Mouse (Mus musculus): ENCODE results near the gene Fut9. TPM values are rescaled to one million over a fixed set of nuclear protein-coding genes. Genes with fewer than 3 reads are reported as not detected.

The Fut9 gene
- total and polyA plus RNA-seq, 3 experiments: not detected

DNA sequence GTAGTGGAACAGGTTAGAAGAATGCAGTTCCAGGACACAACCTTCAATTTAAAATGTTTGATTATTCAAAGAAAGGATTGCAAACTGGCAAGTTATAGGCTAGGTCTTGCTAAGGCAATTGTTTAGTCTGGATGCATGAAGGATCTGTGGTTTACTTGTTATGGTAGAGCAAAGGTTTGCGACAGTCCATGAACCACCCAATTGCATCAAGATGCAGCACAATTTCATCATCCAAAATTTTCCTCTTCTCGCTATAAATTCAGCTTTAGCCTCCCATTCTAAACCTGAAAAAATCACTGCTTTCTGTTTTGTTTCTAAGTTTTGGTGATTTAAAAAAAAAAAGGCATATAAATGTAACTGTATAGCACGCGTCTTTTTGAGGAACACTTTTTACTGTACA, 14.8 kb downstream of the Fut9 start:
- dilution Hi-C loops (cut with MboI; ENCODE audit: extremely low pct_ligation_motif_present, extremely low pct_unique_long_range_greater_than_20kb, low sequenced_read_pairs): no loop called here
- H3K9ac ChIP-seq (ENCODE audit: insufficient read depth, low read depth): no peak overlapping the region
- H3K4me3 ChIP-seq (replicated peaks in 1 of 3; ENCODE audit: low read depth in 2 of 3, low read length in 2 of 3, poor library complexity in 1 of 3): no peak overlapping the region
- DNase-seq (ENCODE audit: extremely low read depth): no peak
- no peak overlapping the region for H3K4me2 ChIP-seq (ENCODE audit: insufficient read depth, low read depth, poor library complexity, severe bottlenecking)
- H3K79me2 ChIP-seq (replicated peaks; ENCODE audit: control insufficient read depth, extremely low read depth, insufficient read depth, poor library complexity, severe bottlenecking): no peaks in the 10 kb centered on the region
- no peaks in the 10 kb centered on the region for H3K27me3 ChIP-seq (replicated peaks)
- H3K4me1 ChIP-seq (ENCODE audit: control insufficient read depth in 1 of 2, insufficient read depth in 2 of 2): no peaks in the 10 kb centered on the region
- H3K9me3 ChIP-seq (replicated peaks; ENCODE audit: low read length): peaks cover 2% of the 10 kb centered on the region
- in situ Hi-C loops (cut with MboI; ENCODE audit: low pct_ligation_motif_present, low pct_unique_long_range_greater_than_20kb, low sequenced_read_pairs): no loop called here
- no peaks in the 10 kb centered on the region for H3K36me3 ChIP-seq (replicated peaks in 1 of 2; ENCODE audit: control insufficient read depth in 1 of 2, insufficient read depth in 1 of 2, low read length in 1 of 2)
- TF ChIP-seq MAZ (IDR thresholded peaks at IDR 0.05; ENCODE audit: low read depth, low read length): no peak
- TF ChIP-seq GABPA (IDR thresholded peaks at IDR 0.05; ENCODE audit: insufficient replicate concordance, low read depth, low read length): no peak
- TF ChIP-seq HCFC1 (IDR thresholded peaks at IDR 0.05; ENCODE audit: low read depth, low read length): no peak
- no peak overlapping the region for H3K27ac ChIP-seq (ENCODE audit: insufficient read depth, low read depth)

- Histone ChIP-seq H3K27me3 (replicated peaks) (no peaks in the 10 kb centered on the region), H3K4me2 (ENCODE audit: insufficient read depth, low read depth, poor library complexity, severe bottlenecking) (no peak overlapping the region), H3K36me3 (replicated peaks in 1 of 2; ENCODE audit: control insufficient read depth in 1 of 2, insufficient read depth in 1 of 2, low read length in 1 of 2) (no peaks in the 10 kb centered on the region), H3K4me1 (ENCODE audit: control insufficient read depth in 1 of 2, insufficient read depth in 2 of 2) (no peaks in the 10 kb centered on the region), H3K4me3 (replicated peaks in 1 of 3; ENCODE audit: low read depth in 2 of 3, low read length in 2 of 3, poor library complexity in 1 of 3) (no peak overlapping the region), H3K79me2 (replicated peaks; ENCODE audit: control insufficient read depth, extremely low read depth, insufficient read depth, poor library complexity, severe bottlenecking) (no peaks in the 10 kb centered on the region), H3K27ac (ENCODE audit: insufficient read depth, low read depth) (no peak overlapping the region), H3K9me3 (replicated peaks; ENCODE audit: low read length) (no peaks in the 10 kb centered on the region), H3K9ac (ENCODE audit: insufficient read depth, low read depth) (no peak overlapping the region)
- in situ Hi-C loops (cut with MboI; ENCODE audit: low pct_ligation_motif_present, low pct_unique_long_range_greater_than_20kb, low sequenced_read_pairs) (no loop called here), dilution Hi-C loops (cut with MboI; ENCODE audit: extremely low pct_ligation_motif_present, extremely low pct_unique_long_range_greater_than_20kb, low sequenced_read_pairs) (no loop called here)
- DNase-seq (ENCODE audit: extremely low read depth): no peak
- no peak for TF ChIP-seq USF2 (conservative IDR thresholded peaks at IDR 0.05; ENCODE audit: low read depth, low read length)
- no peak for TF ChIP-seq ZMIZ1 (IDR thresholded peaks at IDR 0.05; ENCODE audit: low read depth, low read length)
- no peak for TF ChIP-seq MAFK (IDR thresholded peaks at IDR 0.05; ENCODE audit: insufficient replicate concordance, low read length)
- TF ChIP-seq NELFE (IDR thresholded peaks at IDR 0.05; ENCODE audit: low read depth, low read length): no peak
- no peak for TF ChIP-seq CTCF (conservative IDR thresholded peaks at IDR 0.05 in 1 of 2, IDR thresholded peaks at IDR 0.05 in 1 of 2; ENCODE audit: low read depth in 2 of 2, low read length in 2 of 2)
- no peak for TF ChIP-seq ELF1 (IDR thresholded peaks at IDR 0.05; ENCODE audit: low read depth, low read length)
- no peak for TF ChIP-seq GABPA (IDR thresholded peaks at IDR 0.05; ENCODE audit: insufficient replicate concordance, low read depth, low read length)
- TF ChIP-seq RCOR1 (conservative IDR thresholded peaks at IDR 0.05; ENCODE audit: low read depth, low read length): no peak
- TF ChIP-seq JUND (conservative IDR thresholded peaks at IDR 0.05; ENCODE audit: low read depth, low read length): no peak
- no peak for TF ChIP-seq MEF2A (IDR thresholded peaks at IDR 0.05; ENCODE audit: borderline replicate concordance, low read depth, low read length)
- no peak for TF ChIP-seq TCF12 (IDR thresholded peaks at IDR 0.05; ENCODE audit: low read depth, low read length)
- no peak for TF ChIP-seq ZKSCAN1 (IDR thresholded peaks at IDR 0.05; ENCODE audit: borderline replicate concordance, low read depth, low read length)
- no peak for TF ChIP-seq HCFC1 (IDR thresholded peaks at IDR 0.05; ENCODE audit: low read depth, low read length)
- no peak for TF ChIP-seq SMC3 (IDR thresholded peaks at IDR 0.05; ENCODE audit: low read depth, low read length)
Measured at GRCm38 (mm10) chr4:25768657-25769056, 31.4 kb downstream of the Fut9 start.
